Mouse (Mus musculus) liver, embryonic 15.5 days (tissue): ENCODE data around the gene Fam227b. TPM values are rescaled to one million over a fixed set of nuclear protein-coding genes. Genes with fewer than 3 reads are reported as not detected.

Experiments
- ATAC-seq: fragments of 200-750 bp; cut with Nextera tagmentation; 2 replicates; pipeline ENCODE4 v1.8.0; 2017; ENCODE audit warnings: moderate number of reproducible peaks, mild to moderate bottlenecking, moderate library complexity; ENCODE audit not compliant: insufficient read depth
- H3K27ac ChIP-seq: fragments of 300-500 bp; sonication (generic); replicated peaks from 2 replicates; pipeline ENCODE4 v1.5.1; 2015; ENCODE audit warnings: mild to moderate bottlenecking, inconsistent platforms
- H3K27me3 ChIP-seq: fragments of 300-500 bp; sonication (generic); 2 replicates; pipeline ENCODE4 v1.6.1; 2015; ENCODE audit warnings: mild to moderate bottlenecking, inconsistent platforms
- H3K36me3 ChIP-seq: fragments of 300-500 bp; sonication (generic); replicated peaks from 2 replicates; pipeline ENCODE4 v1.6.1; 2015; ENCODE audit warnings: moderate library complexity, mild to moderate bottlenecking, inconsistent platforms
- H3K4me1 ChIP-seq: fragments of 300-500 bp; sonication (generic); replicated peaks from 2 replicates; pipeline ENCODE4 v1.6.1; 2015; ENCODE audit warnings: inconsistent platforms
- H3K4me2 ChIP-seq: fragments of 300-500 bp; sonication (generic); 2 replicates; pipeline ENCODE4 v1.6.1; 2015; ENCODE audit warnings: moderate library complexity, mild to moderate bottlenecking, inconsistent platforms
- H3K4me3 ChIP-seq: fragments of 300-500 bp; sonication (generic); replicated peaks from 2 replicates; pipeline ENCODE4 v1.5.1; 2015; ENCODE audit warnings: mild to moderate bottlenecking, inconsistent platforms
- H3K9ac ChIP-seq: fragments of 300-500 bp; sonication (generic); 2 replicates; pipeline ENCODE4 v1.6.1; 2015; ENCODE audit warnings: moderate library complexity, mild to moderate bottlenecking, inconsistent platforms
- H3K9me3 ChIP-seq: fragments of 300-500 bp; sonication (generic); replicated peaks from 2 replicates; pipeline ENCODE4 v1.6.1; 2016; ENCODE audit warnings: inconsistent platforms
- WGBS: fragments of 180-500 bp; shearing (Covaris S2); methylation state at CpG from one replicate; pipeline ENCODE4 v1.1.7; 2015; ENCODE audit warnings: mixed read lengths; ENCODE audit not compliant: insufficient replicate concordance; 5-methylcytosine and 5-hydroxymethylcytosine counted together
- polyA plus RNA-seq: library from polyadenylated mRNA; unstranded; fragments of >200 nt; fragmentation: Nextera tagmentation; extraction: Ambion mirVana; gene quantifications from 2 replicates; pipeline ENCODE4 v1.2.1, GENCODE M21; 2015

The Fam227b gene
- polyA plus RNA-seq, 1 experiment from 2014 or later: not detected

GRCm38 (mm10) chr2:126034379-126035005, 117.3 kb downstream of the Fam227b start, which contains the start of gene Fgf7:
Gene Fgf7 (plus strand): TSS chr2:126034658.
- no peaks in the 10 kb centered on the region for H3K4me1 ChIP-seq
- no peaks in the 10 kb centered on the region for H3K36me3 ChIP-seq
- H3K27me3 ChIP-seq: no peaks in the 10 kb centered on the region
- no peaks in the 10 kb centered on the region for H3K9me3 ChIP-seq
- H3K4me3 ChIP-seq: no peak within 1 kb of the TSS
- 64% methylated on average over 15 of the region's 15 CpGs for WGBS
- no peak within 1 kb of the TSS for H3K27ac ChIP-seq
- no peak within 1 kb of the TSS for H3K9ac ChIP-seq
- no peak within 1 kb of the TSS for H3K4me2 ChIP-seq
- no peak for ATAC-seq

DNA sequence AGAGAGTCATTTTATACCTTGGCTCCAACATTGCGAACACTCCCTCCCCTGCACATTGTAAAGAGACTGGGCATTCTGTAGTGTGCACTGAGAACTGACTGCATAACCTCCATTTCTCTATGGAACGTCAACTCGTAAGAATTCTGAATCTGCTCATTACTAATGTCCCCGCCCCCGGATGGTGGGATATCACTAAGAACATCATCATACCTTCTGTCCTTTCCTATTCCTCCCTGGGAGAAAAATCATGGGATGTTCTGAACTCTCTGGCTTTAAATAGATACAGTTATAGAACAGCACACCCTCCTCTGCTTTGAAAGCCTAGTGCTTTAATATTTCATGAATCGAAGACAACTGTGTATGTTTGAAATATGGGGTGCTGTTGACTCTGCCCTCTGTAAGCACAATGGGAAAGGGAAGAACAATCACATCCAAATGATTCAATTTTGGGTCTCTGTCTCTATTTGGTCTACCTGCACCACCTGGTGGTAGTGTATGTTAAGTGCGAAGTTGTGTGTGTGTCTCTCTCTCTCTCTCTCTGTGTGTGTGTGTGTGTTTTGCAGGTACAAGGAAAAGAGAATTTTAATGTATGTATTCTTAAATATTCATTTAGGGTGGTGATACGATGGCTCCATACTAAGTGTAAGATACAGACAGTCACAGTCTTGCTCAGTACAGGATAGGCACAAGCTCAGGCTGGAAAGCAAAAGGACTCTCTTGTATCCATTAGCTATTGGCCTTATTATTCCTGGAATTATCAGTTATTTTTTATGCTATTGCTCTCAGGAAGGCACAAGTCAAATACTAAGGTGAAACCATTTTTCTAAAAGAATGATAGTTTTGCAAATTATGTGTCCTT, 118.5 kb downstream of the Fam227b start:
- no peaks in the 10 kb centered on the region for H3K27me3 ChIP-seq
- 56% methylated on average over 8 of the region's 8 CpGs for whole genome bisulfite sequencing
- no peak for ATAC-seq
- no peaks in the 10 kb centered on the region for H3K36me3 ChIP-seq
- H3K27ac ChIP-seq: no peak overlapping the region
- H3K4me2 ChIP-seq: no peak overlapping the region
- H3K4me3 ChIP-seq: no peak overlapping the region
- no peaks in the 10 kb centered on the region for H3K4me1 ChIP-seq
- no peaks in the 10 kb centered on the region for H3K9me3 ChIP-seq
- no peak overlapping the region for H3K9ac ChIP-seq

- Histone ChIP-seq H3K4me3 (no peak overlapping the region), H3K9me3 (no peaks in the 10 kb centered on the region), H3K36me3 (no peaks in the 10 kb centered on the region), H3K4me2 (no peak overlapping the region), H3K9ac (no peak overlapping the region), H3K27me3 (no peaks in the 10 kb centered on the region), H3K27ac (no peak overlapping the region), H3K4me1 (no peaks in the 10 kb centered on the region)
- ATAC-seq: no peak
- WGBS: 43% methylated on average over 8 of the region's 8 CpGs
Observed at GRCm38 (mm10) chr2:126031186-126031900, 120.5 kb downstream of the Fam227b start.

DNA sequence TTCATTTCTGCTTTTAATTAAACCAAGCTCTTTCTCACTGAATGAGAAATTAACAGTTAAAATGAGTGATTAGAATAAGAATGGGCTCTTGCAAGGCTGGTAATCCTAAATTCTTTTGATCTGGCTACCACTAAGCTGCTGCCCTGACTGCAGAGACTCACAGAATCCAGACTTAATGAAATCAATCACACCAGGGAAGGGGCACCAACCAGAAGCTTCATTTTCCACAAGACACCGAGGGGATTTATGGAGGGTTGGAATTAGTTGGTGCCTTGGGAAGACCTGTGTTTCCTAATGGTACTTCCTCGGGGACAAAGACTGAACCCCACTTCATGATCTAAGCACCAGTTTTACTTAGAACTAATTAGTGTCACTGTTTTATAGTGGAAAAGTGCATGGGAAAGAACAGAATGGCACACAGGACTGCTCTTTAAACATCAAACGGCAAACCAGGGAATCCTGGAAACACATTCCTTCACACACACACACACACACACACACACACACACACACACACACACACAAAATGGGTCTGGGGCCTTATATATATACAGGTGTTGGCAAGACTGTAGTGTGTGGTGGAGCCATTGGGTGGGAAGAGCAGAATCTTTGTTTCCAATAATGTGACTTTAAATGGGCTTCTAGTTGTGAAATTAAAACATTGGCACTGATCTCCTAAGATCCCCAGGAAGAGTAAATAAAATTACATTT, 135.9 kb downstream of the Fam227b start:
- no peak for ATAC-seq
- 49% methylated on average over 3 of the region's 3 CpGs for WGBS
- H3K4me1 ChIP-seq: no peaks in the 10 kb centered on the region
- H3K27me3 ChIP-seq: no peaks in the 10 kb centered on the region
- no peak overlapping the region for H3K4me3 ChIP-seq
- H3K36me3 ChIP-seq: no peaks in the 10 kb centered on the region
- no peak overlapping the region for H3K27ac ChIP-seq
- no peak overlapping the region for H3K4me2 ChIP-seq
- no peaks in the 10 kb centered on the region for H3K9me3 ChIP-seq
- H3K9ac ChIP-seq: no peak overlapping the region

- no peak overlapping the region for H3K4me2 ChIP-seq
- no peaks in the 10 kb centered on the region for H3K9me3 ChIP-seq
- H3K4me1 ChIP-seq: no peaks in the 10 kb centered on the region
- no peak for ATAC-seq
- H3K27ac ChIP-seq: no peak overlapping the region
- no peaks in the 10 kb centered on the region for H3K27me3 ChIP-seq
- 38% methylated on average over 12 of the region's 12 CpGs for WGBS
- no peak overlapping the region for H3K4me3 ChIP-seq
- H3K9ac ChIP-seq: no peak overlapping the region
- no peaks in the 10 kb centered on the region for H3K36me3 ChIP-seq
Observed at GRCm38 (mm10) chr2:126014989-126015710, 136.7 kb downstream of the Fam227b start.

GRCm38 (mm10) chr2:126006742-126007141, 145.1 kb downstream of the Fam227b start:
- no peak for ATAC-seq
- Histone ChIP-seq H3K9ac (no peak overlapping the region), H3K4me1 (no peaks in the 10 kb centered on the region), H3K27me3 (no peaks in the 10 kb centered on the region), H3K9me3 (no peaks in the 10 kb centered on the region), H3K4me2 (no peak overlapping the region), H3K4me3 (no peak overlapping the region), H3K27ac (no peak overlapping the region), H3K36me3 (no peaks in the 10 kb centered on the region)
- WGBS: 61% methylated on average over 2 of the region's 2 CpGs

- no peaks in the 10 kb centered on the region for H3K36me3 ChIP-seq
- H3K9ac ChIP-seq: no peak overlapping the region
- H3K27me3 ChIP-seq: no peaks in the 10 kb centered on the region
- no peak overlapping the region for H3K27ac ChIP-seq
- no peaks in the 10 kb centered on the region for H3K4me1 ChIP-seq
- ATAC-seq: no peak
- H3K4me3 ChIP-seq: no peak overlapping the region
- 29% methylated on average over 3 of the region's 3 CpGs for WGBS
- H3K4me2 ChIP-seq: no peak overlapping the region
- no peaks in the 10 kb centered on the region for H3K9me3 ChIP-seq
Observed at GRCm38 (mm10) chr2:126006088-126006487, 145.7 kb downstream of the Fam227b start.

DNA sequence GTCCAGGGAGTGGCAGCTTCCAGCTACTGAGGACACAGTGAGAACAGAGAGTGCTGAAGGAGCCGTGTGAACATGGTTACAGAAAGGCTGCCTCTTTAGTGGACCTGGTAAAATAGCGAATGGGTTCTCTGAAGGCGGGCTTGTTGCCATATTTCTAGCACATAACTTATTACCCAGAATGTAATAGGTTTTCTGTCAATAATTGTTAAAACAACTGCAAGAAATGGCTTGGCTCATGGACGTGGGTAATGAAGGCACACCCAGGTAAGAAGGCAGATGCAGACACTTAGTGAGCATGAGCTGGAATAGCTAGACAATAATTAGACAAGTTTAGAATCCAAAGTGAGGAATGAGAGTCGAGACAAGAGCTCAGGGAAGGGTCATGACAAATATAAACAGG, 149.5 kb downstream of the Fam227b start:
- no peaks in the 10 kb centered on the region for H3K4me1 ChIP-seq
- H3K36me3 ChIP-seq: no peaks in the 10 kb centered on the region
- H3K4me2 ChIP-seq: no peak overlapping the region
- H3K9me3 ChIP-seq: no peaks in the 10 kb centered on the region
- no peak for ATAC-seq
- H3K27me3 ChIP-seq: no peaks in the 10 kb centered on the region
- H3K27ac ChIP-seq: no peak overlapping the region
- no peak overlapping the region for H3K4me3 ChIP-seq
- H3K9ac ChIP-seq: no peak overlapping the region
- 57% methylated on average over 5 of the region's 5 CpGs for WGBS

GRCm38 (mm10) chr2:125975808-125976345, 175.9 kb downstream of the Fam227b start:
- no peak for ATAC-seq
- H3K27me3 ChIP-seq: no peaks in the 10 kb centered on the region
- WGBS: 61% methylated on average over 5 of the region's 5 CpGs
- H3K9me3 ChIP-seq: no peaks in the 10 kb centered on the region
- no peaks in the 10 kb centered on the region for H3K4me1 ChIP-seq
- no peak overlapping the region for H3K9ac ChIP-seq
- no peak overlapping the region for H3K4me3 ChIP-seq
- no peak overlapping the region for H3K4me2 ChIP-seq
- H3K36me3 ChIP-seq: no peaks in the 10 kb centered on the region
- H3K27ac ChIP-seq: no peak overlapping the region

- ATAC-seq: no peak
- Histone ChIP-seq H3K9ac (no peak overlapping the region), H3K27me3 (no peaks in the 10 kb centered on the region), H3K4me3 (no peak overlapping the region), H3K36me3 (no peaks in the 10 kb centered on the region), H3K9me3 (no peaks in the 10 kb centered on the region), H3K4me2 (no peak overlapping the region), H3K4me1 (no peaks in the 10 kb centered on the region), H3K27ac (no peak overlapping the region)
- 76% methylated on average over 10 of the region's 10 CpGs for WGBS
Observed at GRCm38 (mm10) chr2:125975206-125975605, 176.6 kb downstream of the Fam227b start.
